Mouse (Mus musculus) testis, adult 2 months (tissue): ENCODE results near the gene Fer1l4.

ENCODE experiments used
- CTCF ChIP-seq: fragments of 200-500 bp; IDR thresholded peaks from 2 replicates; pipeline ENCODE4 v1.5.1; 2012; ENCODE audit warnings: low read depth, mild to moderate bottlenecking, inconsistent platforms, low read length, moderate library complexity; ENCODE audit not compliant: control insufficient read depth, insufficient read depth, insufficient replicate concordance
- POLR2A ChIP-seq: fragments of 200-500 bp; IDR thresholded peaks from 2 replicates; pipeline ENCODE4 v1.6.1; 2012; ENCODE audit warnings: low read depth, mild to moderate bottlenecking, inconsistent platforms, low read length, moderate library complexity; ENCODE audit not compliant: control insufficient read depth

DNA sequence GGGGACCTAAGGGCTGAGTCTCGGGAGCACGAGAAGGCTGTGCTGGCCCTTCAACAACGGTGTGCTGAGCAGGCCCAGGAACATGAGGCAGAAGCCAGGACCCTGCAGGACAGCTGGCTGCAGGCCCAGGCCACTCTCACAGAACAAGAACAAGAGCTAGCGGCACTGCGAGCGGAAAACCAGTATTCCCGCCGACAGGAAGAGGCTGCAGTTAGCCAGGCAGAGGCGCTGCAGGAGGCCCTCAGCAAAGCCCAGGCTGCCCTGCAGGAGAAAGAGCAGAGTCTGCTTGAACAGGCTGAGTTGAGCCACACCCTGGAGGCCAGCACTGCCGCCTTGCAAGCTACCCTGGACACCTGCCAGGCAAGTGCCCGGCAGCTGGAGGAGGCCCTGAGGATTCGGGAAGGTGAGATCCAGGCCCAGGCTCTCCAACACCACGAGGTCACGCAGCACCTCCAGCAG, 60.9 kb downstream of the Fer1l4 start:
- TF ChIP-seq POLR2A: no peak
- TF ChIP-seq CTCF: no peak
